Mouse (Mus musculus) midbrain, embryonic 12.5 days (tissue): ENCODE data around the gene Arpc2. TPM values are rescaled to one million over a fixed set of nuclear protein-coding genes. Genes with fewer than 3 reads are reported as not detected.
A peak's percentile ranks its signal among the peaks of the same experiment; 100 is the strongest.

Source experiments
- ATAC-seq: fragments of 200-750 bp; cut with Nextera tagmentation; 2 replicates; pipeline ENCODE4 v1.8.0; 2017; ENCODE audit warnings: low read depth, moderate TSS enrichment, moderate library complexity; ENCODE audit not compliant: low FRiP score
- H3K27ac ChIP-seq: fragments of 300-500 bp; sonication (generic); replicated peaks from 2 replicates; pipeline ENCODE4 v1.5.1; 2016; ENCODE audit warnings: mild to moderate bottlenecking
- H3K27me3 ChIP-seq: fragments of 300-500 bp; sonication (generic); 2 replicates; pipeline ENCODE4 v1.6.1; 2016; ENCODE audit warnings: mild to moderate bottlenecking
- H3K36me3 ChIP-seq: fragments of 300-500 bp; sonication (generic); 2 replicates; pipeline ENCODE4 v1.6.1; 2016
- H3K4me1 ChIP-seq: fragments of 300-500 bp; sonication (generic); 2 replicates; pipeline ENCODE4 v1.6.1; 2016
- H3K4me2 ChIP-seq: fragments of 300-500 bp; sonication (generic); replicated peaks from 2 replicates; pipeline ENCODE4 v1.6.1; 2016; ENCODE audit warnings: mild to moderate bottlenecking, moderate library complexity
- H3K4me3 ChIP-seq: fragments of 300-500 bp; sonication (generic); 2 replicates; pipeline ENCODE4 v1.5.1; 2016; ENCODE audit warnings: mild to moderate bottlenecking
- H3K9ac ChIP-seq: fragments of 300-500 bp; sonication (generic); replicated peaks from 2 replicates; pipeline ENCODE4 v1.6.1; 2016; ENCODE audit warnings: mild to moderate bottlenecking, moderate library complexity
- H3K9me3 ChIP-seq: fragments of 300-500 bp; sonication (generic); 2 replicates; pipeline ENCODE4 v1.6.1; 2016; ENCODE audit warnings: mild to moderate bottlenecking
- WGBS: fragments of 180-500 bp; shearing (Covaris S2); methylation state at CpG from one replicate; pipeline ENCODE4 v1.1.7; 2016; 5-methylcytosine and 5-hydroxymethylcytosine counted together
- polyA plus RNA-seq: library from polyadenylated mRNA; unstranded; fragments of >200 nt; fragmentation: Nextera tagmentation; extraction: Ambion mirVana; gene quantifications from 2 replicates; pipeline ENCODE4 v1.2.1, GENCODE M21; 2016

Gene Arpc2
- 357 and 363 TPM in 2 replicates for polyA plus RNA-seq

DNA sequence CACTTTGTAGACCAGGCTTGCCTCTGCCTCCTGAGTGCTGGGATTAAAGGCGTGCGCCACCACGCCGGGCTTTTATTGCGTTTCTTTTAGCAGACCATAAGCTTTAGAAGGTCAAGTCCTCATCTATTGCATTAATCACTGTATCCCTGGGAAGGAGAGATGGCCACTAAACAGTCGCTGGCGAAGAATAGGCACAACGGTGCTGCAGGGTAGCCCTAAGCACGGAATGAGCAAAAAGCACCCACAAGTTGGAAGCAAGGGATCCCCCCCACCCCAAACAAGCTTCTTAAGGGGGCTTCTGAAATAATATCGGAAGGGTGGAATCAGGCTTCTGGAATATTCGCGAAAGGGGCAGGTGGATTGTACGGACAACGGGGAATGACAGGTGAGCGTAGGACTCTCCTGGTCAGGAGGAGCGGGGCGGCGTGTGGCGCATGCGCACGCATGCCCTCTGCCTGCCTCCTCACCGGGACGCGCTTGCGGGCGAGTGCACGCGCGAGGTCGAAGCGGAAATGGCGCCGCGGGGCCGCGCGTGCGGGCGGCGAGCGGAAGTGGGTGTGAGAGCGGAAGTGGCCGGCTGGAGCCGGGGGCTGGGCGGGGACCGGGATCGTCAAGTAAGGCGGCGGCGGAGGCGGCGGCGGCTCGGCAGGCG, at the start of gene Arpc2:
TSS of gene Arpc2 (plus strand) at position 147 of the 652 bp plus-strand sequence.
- 1% methylated on average over 50 of the region's 55 CpGs for WGBS
- no peaks in the 10 kb centered on the region for H3K9me3 ChIP-seq
- H3K4me3 ChIP-seq, result peak within 1 kb of the TSS; percentile 99
- H3K4me1 ChIP-seq, result peaks cover 36% of the 10 kb centered on the region
- peaks cover 7% of the 10 kb centered on the region; the same call in 1 of the 2 replicates for H3K27me3 ChIP-seq
- peak; percentile 93 for ATAC-seq
- H3K9ac ChIP-seq, result peak within 1 kb of the TSS; percentile 96
- no peaks in the 10 kb centered on the region for H3K36me3 ChIP-seq
- H3K4me2 ChIP-seq, result peak within 1 kb of the TSS; percentile 90
- peak within 1 kb of the TSS; percentile 87 for H3K27ac ChIP-seq

DNA sequence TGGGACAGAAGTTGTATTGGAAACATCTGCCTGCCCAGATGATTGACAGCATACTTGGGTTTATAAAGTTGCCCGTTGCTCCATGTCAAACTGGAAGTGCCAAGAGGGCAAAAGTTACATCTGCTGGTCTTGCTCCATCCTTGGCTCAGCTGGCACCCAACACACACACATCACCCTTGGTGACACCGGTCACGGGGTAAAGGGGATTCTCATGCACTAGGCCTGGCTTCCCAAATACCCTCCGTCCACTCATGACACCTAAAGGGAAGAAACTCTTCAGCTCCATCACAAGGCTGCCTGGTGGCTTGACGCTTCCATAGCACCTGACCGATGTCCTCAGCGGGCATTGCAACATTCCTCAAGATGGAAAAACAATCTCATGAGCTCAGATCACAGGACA, 45.4 kb upstream of the Arpc2 start:
- Histone ChIP-seq H3K27ac (no peak overlapping the region), H3K4me3 (no peak overlapping the region), H3K27me3 (peaks cover 2% of the 10 kb centered on the region; the same call in 1 of the 2 replicates), H3K36me3 (no peaks in the 10 kb centered on the region), H3K9me3 (no peaks in the 10 kb centered on the region), H3K4me1 (no peaks in the 10 kb centered on the region), H3K4me2 (no peak overlapping the region), H3K9ac (no peak overlapping the region)
- WGBS, result 83% methylated on average over 7 of the region's 7 CpGs
- no peak for ATAC-seq

DNA sequence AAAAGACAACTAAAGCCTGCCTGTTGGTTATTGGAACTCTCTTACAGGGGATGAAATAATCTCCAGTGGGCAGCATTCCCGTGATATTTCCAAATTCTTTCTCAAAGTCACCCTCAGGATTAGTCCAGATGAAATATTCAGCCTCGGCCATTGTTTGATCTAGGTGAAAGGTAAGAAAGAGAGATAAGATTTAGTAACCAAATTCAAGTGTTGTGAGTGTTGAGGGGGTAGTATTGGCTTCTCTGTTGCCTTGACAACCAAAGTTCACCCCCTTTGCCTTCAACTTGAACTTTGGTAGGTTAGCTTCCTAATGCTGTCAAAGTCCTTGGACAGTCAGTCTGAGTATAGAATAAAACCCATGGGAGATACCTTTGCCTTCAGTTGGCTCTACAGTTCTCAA, 43.2 kb upstream of the Arpc2 start:
- H3K4me3 ChIP-seq, result no peak overlapping the region
- H3K27ac ChIP-seq, result no peak overlapping the region
- peaks cover 16% of the 10 kb centered on the region for H3K27me3 ChIP-seq
- WGBS, result 80% methylated on average over 2 of the region's 2 CpGs
- no peak overlapping the region for H3K9ac ChIP-seq
- no peaks in the 10 kb centered on the region for H3K4me1 ChIP-seq
- no peaks in the 10 kb centered on the region for H3K9me3 ChIP-seq
- no peak overlapping the region for H3K4me2 ChIP-seq
- ATAC-seq, result no peak
- no peaks in the 10 kb centered on the region for H3K36me3 ChIP-seq

DNA sequence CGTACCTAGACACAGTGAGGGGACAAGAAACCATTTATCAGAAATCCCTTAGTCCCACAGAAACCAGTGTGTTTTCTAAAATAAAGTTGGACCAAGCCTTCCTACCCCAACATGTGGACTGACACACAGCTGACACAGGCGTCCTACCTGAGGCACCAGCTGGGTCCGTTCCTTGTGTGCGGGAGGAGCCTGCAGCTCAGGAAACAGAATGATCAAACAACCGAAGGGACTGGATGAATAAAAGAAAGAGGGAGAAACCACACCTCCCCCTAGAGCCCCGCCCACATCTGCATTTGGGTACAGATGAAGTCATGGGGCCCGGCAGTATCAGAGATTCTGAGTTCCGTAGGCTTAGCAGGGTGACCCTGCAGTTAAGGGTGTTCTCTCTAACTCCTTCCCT, 41.4 kb upstream of the Arpc2 start, which contains the start of gene Cxcr1:
TSS of gene Cxcr1 (minus strand) at position 187 of the 400 bp plus-strand sequence.
- WGBS, result 76% methylated on average over 8 of the region's 8 CpGs

DNA sequence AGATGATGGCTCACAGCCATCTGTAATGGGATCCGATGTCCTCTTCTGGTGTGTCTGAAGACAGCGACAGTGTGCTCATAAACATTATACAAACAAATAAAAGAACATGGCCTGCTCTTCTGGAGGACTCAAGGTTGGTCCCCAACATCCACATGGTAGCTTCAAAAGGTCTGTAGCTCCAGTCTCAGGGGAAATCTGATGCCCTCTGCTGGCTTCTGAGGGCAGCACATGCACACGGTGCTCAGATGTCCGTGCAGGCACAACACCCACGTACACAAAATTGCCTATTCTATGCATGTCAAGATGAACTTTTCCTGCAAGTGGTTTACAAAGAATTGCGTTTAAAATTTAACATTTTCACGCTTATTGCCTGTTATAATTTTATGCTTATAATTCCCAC, 39.9 kb upstream of the Arpc2 start:
- Histone ChIP-seq H3K27ac (no peak overlapping the region), H3K27me3 (peaks cover 48% of the 10 kb centered on the region), H3K36me3 (no peaks in the 10 kb centered on the region), H3K9me3 (no peaks in the 10 kb centered on the region), H3K4me2 (no peak overlapping the region), H3K4me1 (no peaks in the 10 kb centered on the region), H3K4me3 (no peak overlapping the region), H3K9ac (no peak overlapping the region)
- ATAC-seq, result no peak
- WGBS, result 46% methylated on average over 7 of the region's 7 CpGs

More for the DNA sequence above, 41.4 kb upstream of the Arpc2 start, which contains the start of gene Cxcr1:
- Histone ChIP-seq H3K4me3 (no peak within 1 kb of the TSS), H3K4me1 (no peaks in the 10 kb centered on the region), H3K4me2 (no peak within 1 kb of the TSS), H3K9ac (no peak within 1 kb of the TSS), H3K36me3 (no peaks in the 10 kb centered on the region), H3K9me3 (no peaks in the 10 kb centered on the region), H3K27ac (no peak within 1 kb of the TSS), H3K27me3 (peaks cover 34% of the 10 kb centered on the region)
- ATAC-seq, result no peak

DNA sequence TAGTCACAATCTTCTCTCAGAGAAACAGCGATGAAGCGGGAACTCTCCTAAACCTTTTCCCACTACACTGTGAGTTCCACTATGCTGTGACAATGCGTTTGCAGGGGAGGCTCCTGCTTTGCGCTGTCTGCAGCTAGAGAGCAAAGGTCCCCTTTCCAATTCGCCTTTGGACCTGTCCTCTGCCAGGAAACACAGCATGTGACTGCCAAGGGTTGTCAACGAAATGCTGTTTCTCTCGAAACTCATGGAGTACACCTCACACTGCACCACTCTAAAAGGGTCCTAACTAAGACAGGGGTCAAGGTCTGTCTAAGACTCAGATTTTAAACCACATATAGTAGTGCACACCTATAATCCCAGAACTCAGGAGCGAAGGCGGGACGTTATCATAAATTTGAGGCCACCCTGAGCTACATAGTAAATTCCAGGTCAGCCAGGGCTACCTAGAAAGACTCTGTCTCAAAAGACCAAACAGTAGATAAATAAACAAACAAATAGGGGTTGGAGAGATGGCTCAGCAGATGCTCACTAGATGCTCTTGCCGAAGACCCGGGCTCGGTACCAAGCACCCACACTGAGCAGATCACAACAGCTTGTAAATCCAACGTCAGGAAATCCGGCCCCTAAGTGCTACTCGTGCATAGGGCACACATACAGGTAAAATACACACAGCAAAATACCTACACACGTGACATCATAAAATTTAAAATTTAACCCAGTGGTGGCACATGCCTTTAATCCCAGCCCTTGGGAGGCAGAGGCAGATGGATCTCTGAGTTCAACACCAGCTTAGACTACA, 39.1 kb upstream of the Arpc2 start:
- Histone ChIP-seq H3K9me3 (no peaks in the 10 kb centered on the region), H3K27me3 (peaks cover 56% of the 10 kb centered on the region), H3K36me3 (no peaks in the 10 kb centered on the region), H3K4me2 (no peak overlapping the region), H3K4me1 (no peaks in the 10 kb centered on the region), H3K27ac (no peak overlapping the region), H3K9ac (no peak overlapping the region), H3K4me3 (no peak overlapping the region)
- 78% methylated on average over 17 of the region's 17 CpGs for WGBS
- ATAC-seq, result no peak

DNA sequence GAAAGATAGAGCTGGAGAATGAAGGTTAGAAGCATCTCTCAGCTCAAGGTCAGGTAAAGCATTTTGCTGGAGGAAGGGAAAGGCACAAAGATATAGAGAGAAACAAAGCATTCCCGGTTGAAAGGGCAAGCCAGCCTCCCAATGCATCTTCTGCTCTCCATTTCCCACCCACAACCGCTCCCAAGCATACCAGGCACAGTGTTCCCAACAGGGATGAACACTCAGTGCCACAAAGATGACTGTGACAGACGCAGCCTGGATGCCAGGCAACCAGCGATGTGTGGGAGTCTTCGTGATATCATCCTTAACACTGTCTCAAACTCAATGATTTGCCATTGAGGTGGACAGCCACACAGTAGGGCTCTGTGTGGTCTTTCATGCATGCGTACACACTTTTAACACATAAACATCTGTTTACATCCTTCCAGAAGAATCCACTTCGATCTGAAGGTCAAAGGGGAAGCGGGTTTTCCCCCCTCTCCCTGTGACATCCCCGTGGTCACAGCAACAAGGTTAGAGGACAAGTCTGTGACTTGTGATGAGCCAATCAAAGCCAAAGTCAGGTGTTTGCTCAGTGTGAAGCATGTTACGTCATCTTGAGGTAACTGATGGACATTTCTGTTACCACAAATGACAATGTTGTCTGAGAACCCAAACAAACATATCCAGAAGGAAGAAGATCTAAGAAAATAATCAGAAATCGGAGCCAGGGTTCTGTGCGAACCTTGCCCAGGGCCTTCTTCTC, 38.0 kb upstream of the Arpc2 start:
- Histone ChIP-seq H3K27me3 (peaks cover 67% of the 10 kb centered on the region), H3K9me3 (no peaks in the 10 kb centered on the region), H3K4me2 (no peak overlapping the region), H3K4me1 (no peaks in the 10 kb centered on the region), H3K4me3 (no peak overlapping the region), H3K36me3 (no peaks in the 10 kb centered on the region), H3K9ac (no peak overlapping the region), H3K27ac (no peak overlapping the region)
- no peak for ATAC-seq
- WGBS, result 85% methylated on average over 12 of the region's 12 CpGs

DNA sequence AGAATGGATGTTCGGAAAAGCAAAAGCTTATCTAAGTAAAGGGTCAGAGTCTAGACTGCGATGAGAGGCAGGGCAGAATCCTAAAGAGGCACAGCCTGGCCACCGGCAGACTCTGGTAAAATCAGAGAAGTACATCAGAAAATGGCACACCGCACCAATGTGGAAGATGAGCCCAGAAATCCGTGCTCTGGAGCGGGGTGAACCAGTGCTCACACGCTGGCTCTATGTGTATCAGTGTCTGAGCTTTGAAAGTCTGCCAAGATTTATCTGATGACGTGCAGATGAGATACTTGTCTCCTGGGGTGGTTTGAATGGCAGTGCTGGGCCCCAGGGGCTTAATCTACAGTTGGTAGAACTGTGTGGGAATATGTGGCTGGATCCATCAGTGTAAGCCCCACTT, 36.8 kb upstream of the Arpc2 start:
- Histone ChIP-seq H3K9ac (no peak overlapping the region), H3K36me3 (no peaks in the 10 kb centered on the region), H3K4me3 (no peak overlapping the region), H3K4me1 (no peaks in the 10 kb centered on the region), H3K9me3 (no peaks in the 10 kb centered on the region), H3K27ac (no peak overlapping the region), H3K27me3 (peaks cover 77% of the 10 kb centered on the region), H3K4me2 (no peak overlapping the region)
- 84% methylated on average over 8 of the region's 8 CpGs for WGBS
- no peak for ATAC-seq

DNA sequence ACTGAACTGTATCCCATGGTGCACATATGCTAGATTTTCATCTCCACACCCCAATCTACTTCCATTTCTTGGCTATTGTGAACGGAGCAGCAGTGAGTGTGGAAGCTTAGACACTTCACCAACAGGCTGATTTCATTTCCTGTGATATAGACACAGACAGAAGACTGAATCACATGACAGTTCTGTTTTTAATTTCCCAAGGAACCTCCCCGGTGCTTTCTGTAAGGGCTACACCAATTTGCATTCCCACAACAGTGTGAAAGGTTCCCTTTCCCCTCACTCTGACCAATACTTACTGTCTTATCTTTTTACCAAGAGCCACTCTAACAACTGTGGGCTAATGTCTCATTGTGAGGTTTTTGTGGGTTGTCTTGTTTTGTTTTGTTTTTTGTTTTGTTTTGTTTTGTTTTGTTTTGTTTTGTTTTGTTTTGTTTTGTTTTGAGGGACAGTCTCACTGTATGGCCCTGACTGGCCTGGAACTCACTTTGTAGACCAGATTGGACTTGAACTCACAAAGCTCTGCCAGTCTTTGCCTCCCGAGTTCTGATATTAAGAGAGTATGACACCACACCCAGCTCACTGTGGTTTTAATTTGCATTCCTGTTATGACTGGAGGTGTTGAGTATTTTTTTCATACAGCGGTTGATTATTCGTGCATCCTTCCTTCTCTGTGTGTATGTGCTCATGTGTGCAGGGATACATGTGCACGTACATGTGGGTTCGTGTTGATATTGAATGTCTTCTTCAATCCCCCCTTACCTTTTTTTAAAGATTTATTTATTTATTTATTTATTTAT, 34.6 kb upstream of the Arpc2 start:
- WGBS, result 88% methylated on average over 7 of the region's 7 CpGs
- Histone ChIP-seq H3K4me2 (no peak overlapping the region), H3K36me3 (no peaks in the 10 kb centered on the region), H3K9ac (no peak overlapping the region), H3K4me3 (no peak overlapping the region), H3K27ac (no peak overlapping the region), H3K27me3 (peaks cover 78% of the 10 kb centered on the region), H3K4me1 (no peaks in the 10 kb centered on the region), H3K9me3 (no peaks in the 10 kb centered on the region)
- ATAC-seq, result no peak

DNA sequence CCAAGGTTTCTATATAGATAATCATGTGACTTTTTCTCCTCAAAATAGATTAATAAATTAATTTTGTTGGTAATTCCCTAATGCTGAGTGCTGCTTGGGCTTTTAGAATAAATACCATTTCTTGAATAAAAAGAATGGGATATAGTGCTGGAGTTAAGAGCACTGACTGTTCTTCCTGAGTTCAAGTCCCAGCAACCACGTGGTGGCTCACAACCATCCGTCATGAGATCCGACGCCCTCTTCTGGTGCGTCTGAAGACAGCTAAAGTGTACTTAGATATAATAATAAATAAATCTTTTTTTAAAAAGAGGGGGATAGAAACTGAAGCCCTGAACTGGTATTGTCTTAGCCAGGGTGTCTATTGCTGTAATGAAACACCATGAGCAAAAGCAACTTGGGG, 32.4 kb upstream of the Arpc2 start:
- no peaks in the 10 kb centered on the region for H3K9me3 ChIP-seq
- no peaks in the 10 kb centered on the region for H3K36me3 ChIP-seq
- H3K4me1 ChIP-seq, result no peaks in the 10 kb centered on the region
- WGBS, result 69% methylated on average over 5 of the region's 5 CpGs
- no peak overlapping the region for H3K9ac ChIP-seq
- H3K4me3 ChIP-seq, result no peak overlapping the region
- no peak overlapping the region for H3K27ac ChIP-seq
- no peak overlapping the region for H3K4me2 ChIP-seq
- H3K27me3 ChIP-seq, result peaks cover 80% of the 10 kb centered on the region
- no peak for ATAC-seq

DNA sequence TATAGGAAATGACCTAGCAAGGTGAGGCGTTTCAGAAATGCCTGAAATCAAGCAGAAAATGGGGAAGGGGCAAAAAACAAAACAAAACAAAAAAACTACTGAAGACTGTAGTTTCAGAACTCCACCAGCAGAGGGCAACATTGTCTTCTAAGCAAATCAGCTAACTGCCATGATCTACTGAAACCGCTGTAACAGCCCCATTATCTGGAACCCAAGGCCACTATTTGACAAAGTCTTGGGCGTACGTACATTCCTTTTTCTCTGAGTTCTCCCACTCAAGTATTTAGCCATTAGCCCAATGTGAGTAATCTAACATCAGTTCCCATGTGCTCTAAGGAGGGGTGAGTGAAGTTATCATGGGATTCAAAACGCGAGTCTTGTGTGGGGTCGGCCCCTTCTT, 30.0 kb upstream of the Arpc2 start:
- no peak for ATAC-seq
- Histone ChIP-seq H3K4me1 (no peaks in the 10 kb centered on the region), H3K4me2 (no peak overlapping the region), H3K4me3 (no peak overlapping the region), H3K9ac (no peak overlapping the region), H3K27me3 (peaks cover 68% of the 10 kb centered on the region), H3K36me3 (no peaks in the 10 kb centered on the region), H3K9me3 (no peaks in the 10 kb centered on the region), H3K27ac (no peak overlapping the region)
- WGBS, result 67% methylated on average over 7 of the region's 7 CpGs
